Mouse (Mus musculus) left cerebral cortex, postnatal 10 days (tissue): ENCODE results near the gene Bves. TPM values are rescaled to one million over a fixed set of nuclear protein-coding genes. Genes with fewer than 3 reads are reported as not detected.
A peak's percentile ranks its signal among the peaks of the same experiment; 100 is the strongest.
"Not testable (repeated sequence)": the region's sequence is repeated elsewhere in the genome, so short reads cannot be mapped to it uniquely, and the experiment has no call there.

Experiments
- DNase-seq, 2 experiments: peaks; one replicate each; pipeline ENCODE4 v3.0.0; 2021 to 2022; ENCODE audit warnings: low spot score in 2 of 2, mixed read lengths in 1 of 2; ENCODE audit errors: extremely low spot score in 1 of 2
- intact Hi-C: fragments of 180-260 bp; cut with DNase I; formaldehyde crosslinking; loops from one replicate; pipeline ENCODE4 v1.15.1; 2025
- total RNA-seq, 2 experiments: library from RNA; stranded (reverse); gene quantifications; 2 replicates each; pipeline ENCODE4 v1.2.3; 2021

Gene Bves
- total RNA-seq, 2 experiments from 2014 or later, result 0.28 to 0.47 TPM

GRCm38 (mm10) chr10:45339106-45339505 is 3.5 kb downstream of the Bves start:
- intact Hi-C loops, result no loop called here

GRCm38 (mm10) chr10:45344381-45344780 is 8.8 kb downstream of the Bves start:
- intact Hi-C loops, result no loop called here
- DNase-seq, result no peak

More at GRCm38 (mm10) chr10:45339106-45339505, 3.5 kb downstream of the Bves start:
- DNase-seq, result no peak

- intact Hi-C loops, result no loop called here
- no peak for DNase-seq
Observed at GRCm38 (mm10) chr10:45345217-45345616, 9.6 kb downstream of the Bves start.

- DNase-seq, intact Hi-C loops: not testable (repeated sequence)
Observed at GRCm38 (mm10) chr10:45348143-45348542, 12.6 kb downstream of the Bves start.

GRCm38 (mm10) chr10:45356091-45356490 is 20.5 kb downstream of the Bves start:
- intact Hi-C loops, result no loop called here
- DNase-seq, result no peak

GRCm38 (mm10) chr10:45363396-45363795 is 27.8 kb downstream of the Bves start:
- no peak for DNase-seq
- intact Hi-C loops, result no loop called here

- no peak for DNase-seq
- intact Hi-C loops, result no loop called here
Observed at GRCm38 (mm10) chr10:45366987-45367705, 31.6 kb downstream of the Bves start.

- intact Hi-C loops, result loop anchor here (5.0 kb wide), 1 partner anchor 272 kb away; no protein-coding TSS in a partner anchor
- no peak for DNase-seq
Observed at GRCm38 (mm10) chr10:45369639-45370038, 34.1 kb downstream of the Bves start.

- no peak for DNase-seq
- intact Hi-C loops, result loop anchor here (5.0 kb wide), 1 partner anchor 273 kb away; no protein-coding TSS in a partner anchor
Observed at GRCm38 (mm10) chr10:45370545-45370944, 35.0 kb downstream of the Bves start.

- DNase-seq, result peak; percentile 62 to 66
- intact Hi-C loops, result loop anchor here (5.0 kb wide), 1 partner anchor 276 kb away; no protein-coding TSS in a partner anchor
Observed at GRCm38 (mm10) chr10:45372994-45373692, 37.6 kb downstream of the Bves start.

- intact Hi-C loops, result no loop called here
- no peak for DNase-seq
Observed at GRCm38 (mm10) chr10:45378269-45378668, 42.7 kb downstream of the Bves start.

- intact Hi-C loops, result loop anchor here (5.0 to 10.0 kb wide), 2 partner anchors 275 to 533 kb away; no protein-coding TSS in a partner anchor
- DNase-seq, result no peak
Observed at GRCm38 (mm10) chr10:45381937-45382636, 46.5 kb downstream of the Bves start.

- DNase-seq, result no peak
- intact Hi-C loops, result loop anchor here (5.0 to 10.0 kb wide), 2 partner anchors 275 to 532 kb away; no protein-coding TSS in a partner anchor
Observed at GRCm38 (mm10) chr10:45382637-45382958, 47.0 kb downstream of the Bves start.

GRCm38 (mm10) chr10:45398211-45398610 is 62.6 kb downstream of the Bves start:
- intact Hi-C loops, result no loop called here
- no peak for DNase-seq

GRCm38 (mm10) chr10:45399702-45400243 is 64.2 kb downstream of the Bves start:
- intact Hi-C loops, result no loop called here

GRCm38 (mm10) chr10:45410624-45411341 is 75.2 kb downstream of the Bves start:
- DNase-seq, result no peak
- intact Hi-C loops, result no loop called here

More at GRCm38 (mm10) chr10:45399702-45400243, 64.2 kb downstream of the Bves start:
- no peak for DNase-seq

GRCm38 (mm10) chr10:45411741-45412140 is 76.2 kb downstream of the Bves start:
- intact Hi-C loops, result no loop called here
- no peak for DNase-seq

- intact Hi-C loops, result no loop called here
- DNase-seq, result no peak
Observed at GRCm38 (mm10) chr10:45412144-45412543, 76.6 kb downstream of the Bves start.
